Mouse (Mus musculus): ENCODE results near the gene Fads1.

- TF ChIP-seq POLR2A (IDR thresholded peaks at IDR 0.05; ENCODE audit: low read depth, low read length) = no peak
- TF ChIP-seq CTCF (IDR thresholded peaks at IDR 0.05; ENCODE audit: borderline replicate concordance, insufficient read depth, low read length) = no peak
These were observed 49.2 kb downstream of the Fads1 start for GRCm38 (mm10) chr19:10231871-10232270.

Data from embryonic fibroblast, embryonic 13.5 days (primary cell).